In the genomic region with DNA sequence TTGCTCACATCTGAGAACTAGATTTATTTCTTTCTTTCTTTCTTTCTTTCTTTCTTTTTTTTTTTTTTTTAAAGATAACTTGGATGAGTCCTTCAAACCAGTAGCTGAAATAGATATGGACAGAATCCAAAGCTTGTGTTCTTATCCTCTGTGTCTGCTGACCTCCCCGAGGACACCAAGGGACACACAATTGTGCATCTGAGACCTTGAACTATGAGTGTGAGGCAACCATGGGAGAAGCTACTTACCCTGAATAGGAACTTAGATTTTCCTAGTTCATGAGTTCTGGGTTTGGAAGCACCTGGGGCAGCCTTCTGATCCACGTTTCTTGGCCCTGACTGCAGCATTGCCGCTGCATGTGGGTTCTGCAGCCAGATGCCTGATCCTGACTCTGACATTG, we compare ENCODE assay signal across 22 mouse cellular contexts. TPM values are rescaled to one million over a fixed set of nuclear protein-coding genes. Genes with fewer than 3 reads are reported as not detected.
DNase-seq lines count a peak whose midpoint lies in the region; ATAC-seq lines count a peak whose summit lies in the region.
"Had no signal": no experiment of that assay in that cellular context is flagged by ENCODE, and none has a peak within 500 bp of the region (broad histone marks: within the 10 kb centered on the region; RNA-seq: fewer than 3 reads in every experiment).

No protein-coding gene starts in this region.

- 74% methylated on average over 3 of the region's 3 CpGs for whole genome bisulfite sequencing in heart, embryonic 12.5 days

- peaks cover 3% of the 10 kb centered on the region; the same call in 1 of the 2 replicates for H3K9me3 ChIP-seq in heart, embryonic 12.5 days (replicated peaks)
- H3K9me3 ChIP-seq: embryonic facial prominence, embryonic 15.5 days; forebrain, embryonic 10.5 days; forebrain, embryonic 12.5 days had no signal

- no peak overlapping the region for H3K27ac ChIP-seq in heart, embryonic 12.5 days (ENCODE audit: poor library complexity, severe bottlenecking)
- H3K27ac ChIP-seq: embryonic facial prominence, embryonic 13.5 days; embryonic facial prominence, embryonic 15.5 days; forebrain, embryonic 10.5 days; forebrain, embryonic 12.5 days had no signal

- H3K9ac ChIP-seq in heart, embryonic 12.5 days = no peak overlapping the region
- H3K9ac ChIP-seq: embryonic facial prominence, embryonic 13.5 days; embryonic facial prominence, embryonic 15.5 days; forebrain, embryonic 12.5 days had no signal

- DNase-seq in adrenal gland, adult 8-10 months = peak; percentile 26
- DNase-seq in adrenal gland, postnatal 25 days = no peak
- peak; percentile 15 to 38 for DNase-seq in heart, adult 18-20 months
- DNase-seq in heart, postnatal 4 days = no peak
- peak; percentile 20 for DNase-seq in heart, adult 8-10 months (ENCODE audit: low spot score)
- DNase-seq: adrenal gland, postnatal 10 days; cerebellum, adult 11 months; cerebellum, adult 18-20 months; cerebellum, adult 8-10 months; cerebellum, adult 9-11 months; cerebellum, postnatal 14 days; cerebellum, postnatal 36 days; embryo, embryonic 11 days had no signal

- 0 out of 2 replicates have a peak, but pooled peaks cover 4% of the 10 kb centered on the region for H3K4me1 ChIP-seq in heart, embryonic 12.5 days (replicated peaks)
- H3K4me1 ChIP-seq: embryonic facial prominence, embryonic 13.5 days; embryonic facial prominence, embryonic 15.5 days; forebrain, embryonic 10.5 days; forebrain, embryonic 12.5 days had no signal

- H3K4me3 ChIP-seq in heart, embryonic 12.5 days = no peak overlapping the region
- H3K4me3 ChIP-seq: embryonic facial prominence, embryonic 13.5 days; embryonic facial prominence, embryonic 15.5 days; erythroblast, embryonic 14.5 days; forebrain, embryonic 10.5 days; forebrain, embryonic 12.5 days had no signal

- no peaks in the 10 kb centered on the region for H3K36me3 ChIP-seq in heart, embryonic 12.5 days
- H3K36me3 ChIP-seq: embryonic facial prominence, embryonic 13.5 days; embryonic facial prominence, embryonic 15.5 days; forebrain, embryonic 10.5 days; forebrain, embryonic 12.5 days had no signal

- H3K4me2 ChIP-seq in heart, embryonic 12.5 days = no peak overlapping the region
- H3K4me2 ChIP-seq: embryonic facial prominence, embryonic 13.5 days; embryonic facial prominence, embryonic 15.5 days; forebrain, embryonic 12.5 days had no signal

- H3K27me3 ChIP-seq in heart, embryonic 12.5 days (replicated peaks) = peaks cover 5% of the 10 kb centered on the region; the same call in 1 of the 2 replicates
- H3K27me3 ChIP-seq: embryonic facial prominence, embryonic 13.5 days; forebrain, embryonic 12.5 days had no signal

- ATAC-seq in heart, embryonic 12.5 days (ENCODE audit: insufficient number of reproducible peaks, low FRiP score) = no peak
- ATAC-seq: forebrain, embryonic 14.5 days; forebrain, embryonic 16.5 days had no signal

RNA-seq across cellular contexts. Expression of a gene that starts 7.3 kb away (rescaled TPM):
- total RNA-seq in adrenal gland, adult 8-10 months (2022) = 10 to 100 TPM; 34.4 to 43.1 (median 40.0) TPM
- 34.6 and 35.3 TPM in 2 replicates for total RNA-seq in adrenal gland, postnatal 25 days (2021)
- total RNA-seq in heart, adult 18-20 months (2021) = 10 to 100 TPM; 63.5 to 65.9 TPM
- total RNA-seq in heart, postnatal 4 days (2021) = 10 to 100 TPM; 13.1 to 16.4 TPM
- total RNA-seq in heart, adult 8-10 months (2022) = 10 to 100 TPM; 75.4 to 98.4 (median 87.2) TPM
- polyA plus RNA-seq in heart, embryonic 12.5 days (2016; fragmentation: Nextera tagmentation; extraction: Ambion mirVana) = 7.7 and 8.2 TPM in 2 replicates
- total RNA-seq: MEL had no signal
- polyA plus RNA-seq: erythroblast, embryonic 14.5 days had no signal

Comparison
In these comparisons a context has a peak if more than half of its experiments do, and no peak if none do; other contexts are left out.
1. DNase-seq: peak in adrenal gland, adult 8-10 months (single experiment), heart, adult 18-20 months (2 of 2) and heart, adult 8-10 months (single experiment); none in adrenal gland, postnatal 25 days (single experiment) and heart, postnatal 4 days (single experiment).